Mouse (Mus musculus) embryonic facial prominence, embryonic 10.5 days (tissue): ENCODE data around the gene Cldn8. TPM values are rescaled to one million over a fixed set of nuclear protein-coding genes. Genes with fewer than 3 reads are reported as not detected.

Source experiments
- DNase-seq: peaks from one replicate; pipeline ENCODE4 v3.0.0-alpha.2; 2017; ENCODE audit warnings: low spot score
- H3K27ac ChIP-seq: fragments of 300-500 bp; sonication (generic); replicated peaks from 2 replicates; pipeline ENCODE4 v1.5.1; 2016; ENCODE audit warnings: mild to moderate bottlenecking
- H3K27me3 ChIP-seq: fragments of 300-500 bp; sonication (generic); replicated peaks from 2 replicates; pipeline ENCODE4 v1.6.1; 2016; ENCODE audit warnings: low read depth, mild to moderate bottlenecking; ENCODE audit not compliant: poor library complexity, severe bottlenecking
- H3K36me3 ChIP-seq: fragments of 300-500 bp; sonication (generic); replicated peaks from 2 replicates; pipeline ENCODE4 v1.6.1; 2016; ENCODE audit warnings: mild to moderate bottlenecking, moderate library complexity
- H3K4me1 ChIP-seq: fragments of 300-500 bp; sonication (generic); 2 replicates; pipeline ENCODE4 v1.6.1; 2016
- H3K4me3 ChIP-seq: fragments of 300-500 bp; sonication (generic); 2 replicates; pipeline ENCODE4 v1.5.1; 2016; ENCODE audit warnings: mild to moderate bottlenecking, moderate library complexity
- H3K9me3 ChIP-seq: fragments of 300-500 bp; sonication (generic); 2 replicates; pipeline ENCODE4 v1.6.1; 2016; ENCODE audit warnings: mild to moderate bottlenecking
- WGBS: fragments of 180-500 bp; shearing (Covaris S2); methylation state at CpG from one replicate; pipeline ENCODE4 v1.1.7; 2016; 5-methylcytosine and 5-hydroxymethylcytosine counted together
- polyA plus RNA-seq: library from polyadenylated mRNA; unstranded; fragments of >200 nt; fragmentation: Nextera tagmentation; extraction: Ambion mirVana; gene quantifications from 2 replicates; pipeline ENCODE4 v1.2.1, GENCODE M21; 2016

Cldn8 gene
- polyA plus RNA-seq = 4.2 TPM in 2 replicates

GRCm38 (mm10) chr16:88563045-88563913 is at the start of gene Cldn8:
TSS of gene Cldn8 (minus strand) at chr16:88563183.
- Histone ChIP-seq H3K27ac (no peak within 1 kb of the TSS; the same call in 1 of the 2 replicates), H3K27me3 (no peaks in the 10 kb centered on the region), H3K9me3 (no peaks in the 10 kb centered on the region), H3K4me1 (peaks cover 3% of the 10 kb centered on the region; the same call in 1 of the 2 replicates), H3K4me3 (peak within 1 kb of the TSS; percentile 21; the same call in 1 of the 2 replicates), H3K36me3 (no peaks in the 10 kb centered on the region)
- DNase-seq = peak; percentile 38
- WGBS = 71% methylated on average over 6 of the region's 6 CpGs

DNA sequence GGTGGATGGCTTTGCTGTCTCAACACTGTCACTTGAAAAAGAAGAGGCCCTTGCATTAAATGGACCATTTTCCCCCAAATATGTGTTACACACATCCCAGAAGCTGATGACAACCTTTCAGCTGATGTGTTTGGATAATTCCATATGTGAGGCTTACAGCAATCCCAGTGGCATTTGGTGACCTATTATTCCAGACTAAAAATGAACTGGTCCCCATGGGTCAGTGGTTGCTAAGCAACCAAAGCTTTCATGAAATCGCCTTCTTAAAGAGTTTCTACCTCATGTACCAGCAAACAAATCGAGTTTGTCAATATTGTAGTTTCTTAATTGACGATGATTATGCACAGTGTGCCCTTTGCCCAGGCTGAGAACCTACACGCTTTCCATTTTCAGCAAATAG is 49.7 kb upstream of the Cldn8 start:
- H3K27ac ChIP-seq = no peak overlapping the region
- no peaks in the 10 kb centered on the region for H3K36me3 ChIP-seq
- H3K4me1 ChIP-seq = no peaks in the 10 kb centered on the region
- H3K4me3 ChIP-seq = no peak overlapping the region
- 79% methylated on average over 4 of the region's 4 CpGs for WGBS
- no peak for DNase-seq
- H3K27me3 ChIP-seq = no peaks in the 10 kb centered on the region
- no peaks in the 10 kb centered on the region for H3K9me3 ChIP-seq

DNA sequence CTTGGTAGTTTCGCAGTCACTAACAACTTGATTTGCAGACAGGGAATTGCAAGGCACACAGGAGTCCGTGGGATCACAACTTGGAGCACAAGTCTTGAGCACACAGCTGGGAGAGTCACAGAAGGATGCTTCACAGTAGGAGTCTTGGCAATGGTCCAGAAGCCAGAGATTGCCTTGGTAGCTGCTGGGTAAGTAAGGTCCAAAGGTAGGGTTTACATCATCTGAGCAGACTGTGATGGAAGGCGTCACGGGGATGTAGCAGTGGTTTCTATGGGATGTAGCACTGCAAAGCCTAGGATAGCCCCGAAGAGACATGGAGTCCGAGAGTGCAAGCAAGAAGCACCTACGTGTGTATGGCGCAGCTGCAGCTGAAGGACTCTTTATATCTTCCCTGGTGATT is 48.9 kb upstream of the Cldn8 start, which contains the start of gene Krtap24-1:
Krtap24-1 (minus strand) TSS at position 358 of the 400 bp plus-strand sequence.
- H3K27me3 ChIP-seq = no peaks in the 10 kb centered on the region
- H3K36me3 ChIP-seq = no peaks in the 10 kb centered on the region
- H3K4me3 ChIP-seq = no peak within 1 kb of the TSS
- no peaks in the 10 kb centered on the region for H3K9me3 ChIP-seq
- WGBS = 95% methylated on average over 8 of the region's 8 CpGs
- no peak within 1 kb of the TSS for H3K27ac ChIP-seq
- DNase-seq = no peak
- H3K4me1 ChIP-seq = no peaks in the 10 kb centered on the region

DNA sequence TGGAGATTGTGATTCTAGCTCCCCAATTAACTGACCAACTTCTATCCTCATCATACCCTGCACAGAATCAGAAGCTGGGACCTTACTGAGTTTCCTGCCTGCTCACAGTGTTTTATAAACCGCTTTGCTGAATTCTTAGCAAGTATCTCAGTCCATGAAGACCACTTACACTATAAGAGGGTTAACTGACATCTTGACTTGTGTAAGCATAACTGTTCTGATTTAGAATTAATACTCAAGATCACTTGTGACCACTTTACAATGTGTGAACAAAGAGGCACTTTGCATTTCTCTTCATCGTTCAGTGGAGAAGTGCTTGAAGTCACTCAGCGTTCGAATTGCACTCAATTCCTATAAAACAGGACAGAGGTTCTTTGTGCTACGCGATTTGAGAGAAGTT is 41.6 kb upstream of the Cldn8 start:
- DNase-seq = no peak
- Histone ChIP-seq H3K36me3 (no peaks in the 10 kb centered on the region), H3K27me3 (no peaks in the 10 kb centered on the region), H3K27ac (no peak overlapping the region), H3K4me1 (peaks cover 29% of the 10 kb centered on the region), H3K4me3 (no peak overlapping the region), H3K9me3 (no peaks in the 10 kb centered on the region)
- WGBS = 87% methylated on average over 6 of the region's 6 CpGs

- Histone ChIP-seq H3K9me3 (no peaks in the 10 kb centered on the region), H3K27me3 (no peaks in the 10 kb centered on the region), H3K4me3 (no peak overlapping the region), H3K36me3 (no peaks in the 10 kb centered on the region), H3K4me1 (peaks cover 31% of the 10 kb centered on the region), H3K27ac (no peak overlapping the region)
- 32% methylated on average over 1 of the region's 1 CpGs for WGBS
- no peak for DNase-seq
These were observed 39.5 kb upstream of the Cldn8 start for GRCm38 (mm10) chr16:88602464-88602863.

GRCm38 (mm10) chr16:88600303-88600702 is 37.3 kb upstream of the Cldn8 start:
- Histone ChIP-seq H3K4me1 (peaks cover 31% of the 10 kb centered on the region), H3K9me3 (no peaks in the 10 kb centered on the region), H3K27ac (no peak overlapping the region), H3K36me3 (no peaks in the 10 kb centered on the region), H3K4me3 (no peak overlapping the region), H3K27me3 (no peaks in the 10 kb centered on the region)
- 80% methylated on average over 8 of the region's 8 CpGs for WGBS
- DNase-seq = no peak

GRCm38 (mm10) chr16:88599504-88600237 is 36.7 kb upstream of the Cldn8 start:
- peaks cover 31% of the 10 kb centered on the region for H3K4me1 ChIP-seq
- H3K9me3 ChIP-seq = no peaks in the 10 kb centered on the region
- H3K27me3 ChIP-seq = no peaks in the 10 kb centered on the region
- H3K36me3 ChIP-seq = no peaks in the 10 kb centered on the region
- H3K4me3 ChIP-seq = no peak overlapping the region
- WGBS = 52% methylated on average over 16 of the region's 16 CpGs
- peak; percentile 38 for DNase-seq
- H3K27ac ChIP-seq = no peak overlapping the region

GRCm38 (mm10) chr16:88592758-88593157 is 29.8 kb upstream of the Cldn8 start:
- no peaks in the 10 kb centered on the region for H3K4me1 ChIP-seq
- no peak for DNase-seq
- no peaks in the 10 kb centered on the region for H3K9me3 ChIP-seq
- no peaks in the 10 kb centered on the region for H3K27me3 ChIP-seq
- no peak overlapping the region for H3K27ac ChIP-seq
- no peak overlapping the region for H3K4me3 ChIP-seq
- no peaks in the 10 kb centered on the region for H3K36me3 ChIP-seq

DNA sequence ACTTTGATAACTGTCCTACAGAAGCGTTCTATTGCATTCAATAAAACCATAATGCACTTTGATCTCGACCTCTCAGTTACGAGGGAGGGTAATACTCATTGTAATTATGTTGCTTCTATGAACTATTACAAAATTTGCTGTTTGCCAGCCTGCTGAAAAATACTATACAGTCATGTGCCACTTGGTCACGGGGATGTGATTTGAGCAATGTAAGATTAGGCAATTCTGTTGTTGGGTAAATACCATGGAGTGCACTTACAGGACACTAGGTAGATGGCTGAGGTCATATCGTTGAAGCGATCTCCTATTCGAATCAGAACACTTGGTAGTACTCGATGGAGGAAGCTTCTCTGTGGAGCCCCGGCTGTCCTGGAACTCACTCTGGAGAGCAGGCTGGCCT is 20.4 kb upstream of the Cldn8 start:
- Histone ChIP-seq H3K4me1 (no peaks in the 10 kb centered on the region; the same call in 1 of the 2 replicates), H3K4me3 (no peak overlapping the region), H3K9me3 (no peaks in the 10 kb centered on the region), H3K27me3 (no peaks in the 10 kb centered on the region), H3K36me3 (no peaks in the 10 kb centered on the region), H3K27ac (no peak overlapping the region)
- 88% methylated on average over 9 of the region's 9 CpGs for WGBS
- DNase-seq = no peak

DNA sequence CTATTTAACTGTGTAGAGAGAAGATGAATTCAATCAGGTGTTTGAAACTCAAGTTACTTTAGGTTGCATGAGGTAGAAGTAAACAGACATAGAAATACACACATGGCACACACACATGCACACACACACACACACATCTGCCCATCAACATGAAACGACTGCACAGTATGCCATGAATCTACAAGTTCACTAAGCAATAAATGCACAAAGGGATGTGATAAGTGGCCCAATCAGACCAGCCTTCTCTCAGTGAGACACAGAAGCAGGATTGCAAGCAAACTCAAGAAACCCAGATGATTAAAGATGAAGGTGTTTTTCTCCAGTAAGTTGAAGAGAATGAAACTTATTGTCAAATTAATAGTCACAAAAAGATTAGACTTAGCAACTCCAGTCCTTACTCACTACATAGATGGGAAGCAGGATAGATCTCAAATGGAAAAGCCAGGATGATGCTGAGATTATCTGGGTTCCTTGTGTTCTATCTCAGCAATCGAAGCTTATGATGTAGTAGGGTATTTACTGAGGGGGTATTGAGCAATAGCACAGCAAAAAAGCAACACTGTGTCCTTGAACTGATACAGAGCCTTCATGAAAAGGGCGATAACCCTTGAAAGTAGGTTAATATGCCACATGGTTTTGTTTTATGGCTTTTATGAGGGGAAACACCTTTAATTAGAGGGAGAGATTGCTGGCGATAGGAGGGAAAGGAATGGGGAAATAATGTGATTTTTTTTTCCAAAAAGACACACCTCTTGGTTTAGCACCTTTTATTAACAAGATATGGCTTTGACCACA is 13.1 kb upstream of the Cldn8 start:
- Histone ChIP-seq H3K4me1 (no peaks in the 10 kb centered on the region), H3K27me3 (no peaks in the 10 kb centered on the region), H3K27ac (no peak overlapping the region), H3K9me3 (no peaks in the 10 kb centered on the region), H3K36me3 (no peaks in the 10 kb centered on the region), H3K4me3 (no peak overlapping the region)
- WGBS = 82% methylated on average over 4 of the region's 4 CpGs
- DNase-seq = no peak

DNA sequence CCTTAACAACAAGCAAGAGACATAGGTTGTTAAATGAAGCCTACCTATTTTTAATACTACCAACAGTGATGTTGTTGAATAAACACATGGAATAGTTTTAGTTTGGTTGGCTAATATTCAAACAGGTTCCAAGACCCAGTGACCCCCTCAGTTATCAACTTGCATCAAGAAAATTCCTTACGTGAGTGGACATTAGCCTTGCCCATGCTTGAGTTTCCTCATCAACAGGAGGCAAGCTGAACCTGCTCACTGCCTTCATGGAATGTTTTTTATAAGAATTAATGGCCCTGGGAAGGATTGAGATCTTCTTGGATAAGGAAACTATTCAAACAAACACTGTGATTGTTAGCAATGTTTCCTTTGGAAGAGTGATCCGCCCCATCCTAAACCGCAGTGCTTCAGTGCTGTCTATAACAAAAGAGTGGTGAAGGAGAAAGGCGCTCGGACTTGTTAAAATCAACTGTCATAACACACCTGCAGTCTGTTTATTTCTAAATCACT is 10.0 kb upstream of the Cldn8 start:
- no peak for DNase-seq
- no peak overlapping the region for H3K27ac ChIP-seq
- H3K4me1 ChIP-seq = no peaks in the 10 kb centered on the region
- no peaks in the 10 kb centered on the region for H3K27me3 ChIP-seq
- H3K9me3 ChIP-seq = no peaks in the 10 kb centered on the region
- no peak overlapping the region for H3K4me3 ChIP-seq
- no peaks in the 10 kb centered on the region for H3K36me3 ChIP-seq
- 79% methylated on average over 5 of the region's 5 CpGs for WGBS

- Histone ChIP-seq H3K27me3 (no peaks in the 10 kb centered on the region), H3K4me3 (no peak overlapping the region), H3K27ac (no peak overlapping the region), H3K4me1 (no peaks in the 10 kb centered on the region), H3K36me3 (no peaks in the 10 kb centered on the region), H3K9me3 (no peaks in the 10 kb centered on the region)
- no peak for DNase-seq
These were observed 7.2 kb upstream of the Cldn8 start for GRCm38 (mm10) chr16:88570136-88570535.
